Mouse (Mus musculus) spleen, adult 2 months (tissue): ENCODE measurements around the gene Lrch3.

ENCODE experiments used
- CTCF ChIP-seq: fragments of 200-500 bp; IDR thresholded peaks from 2 replicates; pipeline ENCODE4 v1.5.1; 2011; ENCODE audit warnings: mild to moderate bottlenecking, inconsistent platforms; ENCODE audit not compliant: insufficient read depth, insufficient read length, insufficient replicate concordance; ENCODE audit errors: extremely low read depth
- POLR2A ChIP-seq: fragments of 200-500 bp; IDR thresholded peaks from 2 replicates; pipeline ENCODE4 v1.6.1; 2011; ENCODE audit warnings: low read depth, low read length, inconsistent platforms

GRCm38 (mm10) chr16:33019117-33019770 lies 105.3 kb downstream of the Lrch3 start:
- TF ChIP-seq CTCF (no peak), POLR2A (no peak)
